Mouse (Mus musculus): ENCODE measurements around the gene Arhgap15. TPM values are rescaled to one million over a fixed set of nuclear protein-coding genes. Genes with fewer than 3 reads are reported as not detected.

Arhgap15 gene
- polyA plus RNA-seq, 1 experiment from 2014 or later, result 0.38 TPM

GRCm38 (mm10) chr2:44029865-44030264 lies 281.2 kb downstream of the Arhgap15 start:
- Histone ChIP-seq H3K9me3 (no peaks in the 10 kb centered on the region), H3K27ac (no peak overlapping the region), H3K4me3 (no peak overlapping the region), H3K27me3 (ENCODE audit: insufficient read depth, poor library complexity, severe bottlenecking) (no peaks in the 10 kb centered on the region), H3K4me1 (no peaks in the 10 kb centered on the region), H3K36me3 (no peaks in the 10 kb centered on the region)
- 91% methylated on average over 10 of the region's 10 CpGs for WGBS
- no peak for DNase-seq (ENCODE audit: low spot score)

GRCm38 (mm10) chr2:44039522-44040203 lies 291.0 kb downstream of the Arhgap15 start:
- Histone ChIP-seq H3K27me3 (ENCODE audit: insufficient read depth, poor library complexity, severe bottlenecking) (no peaks in the 10 kb centered on the region), H3K4me3 (no peak overlapping the region), H3K36me3 (no peaks in the 10 kb centered on the region), H3K9me3 (no peaks in the 10 kb centered on the region), H3K27ac (no peak overlapping the region), H3K4me1 (no peaks in the 10 kb centered on the region)
- no peak for DNase-seq (ENCODE audit: low spot score)
- 80% methylated on average over 3 of the region's 3 CpGs for WGBS

GRCm38 (mm10) chr2:44044088-44044487 lies 295.5 kb downstream of the Arhgap15 start:
- WGBS, result 74% methylated on average over 2 of the region's 2 CpGs

GRCm38 (mm10) chr2:44044634-44045033 lies 296.0 kb downstream of the Arhgap15 start:
- Histone ChIP-seq H3K4me1 (no peaks in the 10 kb centered on the region), H3K4me3 (no peak overlapping the region), H3K9me3 (no peaks in the 10 kb centered on the region), H3K27ac (no peak overlapping the region), H3K27me3 (ENCODE audit: insufficient read depth, poor library complexity, severe bottlenecking) (no peaks in the 10 kb centered on the region), H3K36me3 (no peaks in the 10 kb centered on the region)
- WGBS, result 84% methylated on average over 1 of the region's 1 CpGs
- DNase-seq (ENCODE audit: low spot score), result no peak

More at GRCm38 (mm10) chr2:44044088-44044487, 295.5 kb downstream of the Arhgap15 start:
- Histone ChIP-seq H3K27me3 (ENCODE audit: insufficient read depth, poor library complexity, severe bottlenecking) (no peaks in the 10 kb centered on the region), H3K9me3 (no peaks in the 10 kb centered on the region), H3K4me1 (no peaks in the 10 kb centered on the region), H3K4me3 (no peak overlapping the region), H3K27ac (no peak overlapping the region), H3K36me3 (no peaks in the 10 kb centered on the region)
- DNase-seq (ENCODE audit: low spot score), result no peak

- 72% methylated on average over 1 of the region's 1 CpGs for WGBS
- DNase-seq (ENCODE audit: low spot score), result no peak
These were observed 296.6 kb downstream of the Arhgap15 start for GRCm38 (mm10) chr2:44045231-44045630.

GRCm38 (mm10) chr2:44060306-44060705 lies 311.7 kb downstream of the Arhgap15 start:
- Histone ChIP-seq H3K4me3 (no peak overlapping the region), H3K9me3 (no peaks in the 10 kb centered on the region), H3K4me1 (no peaks in the 10 kb centered on the region), H3K27me3 (ENCODE audit: insufficient read depth, poor library complexity, severe bottlenecking) (no peaks in the 10 kb centered on the region), H3K36me3 (no peaks in the 10 kb centered on the region), H3K27ac (no peak overlapping the region)
- DNase-seq (ENCODE audit: low spot score), result no peak
- 89% methylated on average over 9 of the region's 9 CpGs for WGBS

More at GRCm38 (mm10) chr2:44045231-44045630, 296.6 kb downstream of the Arhgap15 start:
- Histone ChIP-seq H3K27me3 (ENCODE audit: insufficient read depth, poor library complexity, severe bottlenecking) (no peaks in the 10 kb centered on the region), H3K36me3 (no peaks in the 10 kb centered on the region), H3K9me3 (no peaks in the 10 kb centered on the region), H3K4me3 (no peak overlapping the region), H3K27ac (no peak overlapping the region), H3K4me1 (no peaks in the 10 kb centered on the region)

- Histone ChIP-seq H3K9me3 (no peaks in the 10 kb centered on the region), H3K4me3 (no peak overlapping the region), H3K27me3 (ENCODE audit: insufficient read depth, poor library complexity, severe bottlenecking) (no peaks in the 10 kb centered on the region), H3K36me3 (no peaks in the 10 kb centered on the region), H3K4me1 (no peaks in the 10 kb centered on the region), H3K27ac (no peak overlapping the region)
- WGBS, result 69% methylated on average over 8 of the region's 8 CpGs
- DNase-seq (ENCODE audit: low spot score), result no peak
These were observed 312.1 kb downstream of the Arhgap15 start for GRCm38 (mm10) chr2:44060716-44061115.

- Histone ChIP-seq H3K4me3 (no peak overlapping the region), H3K27me3 (ENCODE audit: insufficient read depth, poor library complexity, severe bottlenecking) (no peaks in the 10 kb centered on the region), H3K9me3 (no peaks in the 10 kb centered on the region), H3K36me3 (no peaks in the 10 kb centered on the region), H3K4me1 (no peaks in the 10 kb centered on the region), H3K27ac (no peak overlapping the region)
- DNase-seq (ENCODE audit: low spot score), result no peak
- WGBS, result 87% methylated on average over 5 of the region's 5 CpGs
These were observed 316.4 kb downstream of the Arhgap15 start for GRCm38 (mm10) chr2:44065067-44065466.

GRCm38 (mm10) chr2:44068151-44068840 lies 319.7 kb downstream of the Arhgap15 start:
- no peak overlapping the region for H3K4me3 ChIP-seq
- H3K9me3 ChIP-seq, result no peaks in the 10 kb centered on the region
- no peaks in the 10 kb centered on the region for H3K4me1 ChIP-seq
- no peaks in the 10 kb centered on the region for H3K27me3 ChIP-seq (ENCODE audit: insufficient read depth, poor library complexity, severe bottlenecking)
- no peak overlapping the region for H3K27ac ChIP-seq
- DNase-seq (ENCODE audit: low spot score), result no peak
- H3K36me3 ChIP-seq, result no peaks in the 10 kb centered on the region
- WGBS, result 78% methylated on average over 7 of the region's 7 CpGs

- Histone ChIP-seq H3K27me3 (ENCODE audit: insufficient read depth, poor library complexity, severe bottlenecking) (no peaks in the 10 kb centered on the region), H3K4me1 (no peaks in the 10 kb centered on the region), H3K9me3 (no peaks in the 10 kb centered on the region), H3K27ac (no peak overlapping the region), H3K4me3 (no peak overlapping the region), H3K36me3 (no peaks in the 10 kb centered on the region)
- DNase-seq (ENCODE audit: low spot score), result no peak
- WGBS, result 61% methylated on average over 2 of the region's 2 CpGs
These were observed 320.3 kb downstream of the Arhgap15 start for GRCm38 (mm10) chr2:44068906-44069305.

GRCm38 (mm10) chr2:44076570-44076969 lies 327.9 kb downstream of the Arhgap15 start:
- Histone ChIP-seq H3K36me3 (no peaks in the 10 kb centered on the region), H3K9me3 (no peaks in the 10 kb centered on the region), H3K27ac (no peak overlapping the region), H3K27me3 (ENCODE audit: insufficient read depth, poor library complexity, severe bottlenecking) (no peaks in the 10 kb centered on the region), H3K4me1 (no peaks in the 10 kb centered on the region), H3K4me3 (no peak overlapping the region)
- DNase-seq (ENCODE audit: low spot score), result no peak

- no peaks in the 10 kb centered on the region for H3K4me1 ChIP-seq
- DNase-seq (ENCODE audit: low spot score), result no peak
- H3K9me3 ChIP-seq, result no peaks in the 10 kb centered on the region
- H3K27ac ChIP-seq, result no peak overlapping the region
- H3K36me3 ChIP-seq, result no peaks in the 10 kb centered on the region
- H3K4me3 ChIP-seq, result no peak overlapping the region
- no peaks in the 10 kb centered on the region for H3K27me3 ChIP-seq (ENCODE audit: insufficient read depth, poor library complexity, severe bottlenecking)
- WGBS, result 87% methylated on average over 6 of the region's 6 CpGs
These were observed 331.9 kb downstream of the Arhgap15 start for GRCm38 (mm10) chr2:44080530-44080929.

- no peaks in the 10 kb centered on the region for H3K4me1 ChIP-seq
- no peak for DNase-seq (ENCODE audit: low spot score)
- H3K9me3 ChIP-seq, result no peaks in the 10 kb centered on the region
- H3K36me3 ChIP-seq, result no peaks in the 10 kb centered on the region
- no peaks in the 10 kb centered on the region for H3K27me3 ChIP-seq (ENCODE audit: insufficient read depth, poor library complexity, severe bottlenecking)
- no peak overlapping the region for H3K27ac ChIP-seq
- 71% methylated on average over 4 of the region's 4 CpGs for WGBS
- H3K4me3 ChIP-seq, result no peak overlapping the region
These were observed 332.6 kb downstream of the Arhgap15 start for GRCm38 (mm10) chr2:44081241-44081640.
